Mouse (Mus musculus): ENCODE data around the gene Gm42742. TPM values are rescaled to one million over a fixed set of nuclear protein-coding genes. Genes with fewer than 3 reads are reported as not detected.

Gene Gm42742
- 23.7 and 46.1 TPM in 2 replicates for polyA plus RNA-seq (2015; fragmentation: Nextera tagmentation; extraction: Ambion mirVana)

- Histone ChIP-seq H3K9me3 (no peaks in the 10 kb centered on the region), H3K4me1 (peaks cover 74% of the 10 kb centered on the region), H3K27ac (peak within 1 kb of the TSS; percentile 83), H3K4me3 (peak within 1 kb of the TSS; percentile 47), H3K27me3 (no peaks in the 10 kb centered on the region), H3K9ac (peak within 1 kb of the TSS; percentile 56), H3K36me3 (peaks cover 26% of the 10 kb centered on the region), H3K4me2 (peak within 1 kb of the TSS; percentile 88)
- peak; percentile 39; the same call in 1 of the 2 replicates for ATAC-seq (ENCODE audit: borderline replicate concordance, extremely low read depth, low FRiP score, low TSS enrichment)
- WGBS: 2% methylated on average over 37 of the region's 37 CpGs
These were observed at the start of gene Gm42742, which contains the start of gene Prrt2 for GRCm38 (mm10) chr7:127020901-127021562. TSS of gene Gm42742 (minus strand) at chr7:127021097. TSS of gene Prrt2 (minus strand) at chr7:127021211.

- Histone ChIP-seq H3K27me3 (no peaks in the 10 kb centered on the region), H3K27ac (no peak overlapping the region), H3K36me3 (no peaks in the 10 kb centered on the region), H3K4me1 (peaks cover 6% of the 10 kb centered on the region; the same call in 1 of the 2 replicates), H3K9me3 (no peaks in the 10 kb centered on the region), H3K4me2 (no peak overlapping the region), H3K9ac (no peak overlapping the region), H3K4me3 (no peak overlapping the region)
- 68% methylated on average over 4 of the region's 4 CpGs for WGBS
- ATAC-seq (ENCODE audit: borderline replicate concordance, extremely low read depth, low FRiP score, low TSS enrichment): no peak
These were observed 45.4 kb upstream of the Gm42742 start for GRCm38 (mm10) chr7:127066317-127066716.

GRCm38 (mm10) chr7:127065538-127065937 lies 44.6 kb upstream of the Gm42742 start:
- Histone ChIP-seq H3K9ac (no peak overlapping the region), H3K4me1 (peaks cover 6% of the 10 kb centered on the region; the same call in 1 of the 2 replicates), H3K4me3 (no peak overlapping the region), H3K36me3 (no peaks in the 10 kb centered on the region), H3K27me3 (no peaks in the 10 kb centered on the region), H3K4me2 (no peak overlapping the region), H3K9me3 (no peaks in the 10 kb centered on the region), H3K27ac (no peak overlapping the region)
- WGBS: 82% methylated on average over 6 of the region's 6 CpGs
- ATAC-seq (ENCODE audit: borderline replicate concordance, extremely low read depth, low FRiP score, low TSS enrichment): no peak

- no peaks in the 10 kb centered on the region for H3K9me3 ChIP-seq
- H3K4me2 ChIP-seq: no peak overlapping the region
- H3K36me3 ChIP-seq: no peaks in the 10 kb centered on the region
- no peak overlapping the region for H3K9ac ChIP-seq
- H3K4me3 ChIP-seq: no peak overlapping the region
- H3K27ac ChIP-seq: no peak overlapping the region
- no peak for ATAC-seq (ENCODE audit: borderline replicate concordance, extremely low read depth, low FRiP score, low TSS enrichment)
- 53% methylated on average over 5 of the region's 5 CpGs for WGBS
- no peaks in the 10 kb centered on the region for H3K4me1 ChIP-seq
- H3K27me3 ChIP-seq: no peaks in the 10 kb centered on the region
These were observed 34.2 kb upstream of the Gm42742 start for GRCm38 (mm10) chr7:127055026-127055585.

GRCm38 (mm10) chr7:127041851-127042672 lies 21.2 kb upstream of the Gm42742 start, which contains the start of gene Kif22:
TSS of gene Kif22 (minus strand) at chr7:127042471.
- under 1% methylated on average over 53 of the region's 53 CpGs for WGBS
- H3K4me3 ChIP-seq: peak within 1 kb of the TSS; percentile 68
- peak within 1 kb of the TSS; percentile 72 for H3K4me2 ChIP-seq
- H3K9ac ChIP-seq: peak within 1 kb of the TSS; percentile 78
- peaks cover 13% of the 10 kb centered on the region for H3K4me1 ChIP-seq
- H3K36me3 ChIP-seq: peaks cover 18% of the 10 kb centered on the region; the same call in 1 of the 2 replicates
- no peaks in the 10 kb centered on the region for H3K9me3 ChIP-seq
- peak within 1 kb of the TSS; percentile 75 for H3K27ac ChIP-seq
- ATAC-seq (ENCODE audit: borderline replicate concordance, extremely low read depth, low FRiP score, low TSS enrichment): peak; percentile 88; the same call in 1 of the 2 replicates
- no peaks in the 10 kb centered on the region for H3K27me3 ChIP-seq

- WGBS: 80% methylated on average over 1 of the region's 1 CpGs
- Histone ChIP-seq H3K9me3 (no peaks in the 10 kb centered on the region), H3K4me2 (no peak overlapping the region), H3K36me3 (peaks cover 78% of the 10 kb centered on the region), H3K4me3 (no peak overlapping the region), H3K4me1 (peaks cover 8% of the 10 kb centered on the region), H3K27me3 (no peaks in the 10 kb centered on the region), H3K27ac (no peak overlapping the region), H3K9ac (no peak overlapping the region)
- no peak for ATAC-seq (ENCODE audit: borderline replicate concordance, extremely low read depth, low FRiP score, low TSS enrichment)
These were observed 10.3 kb upstream of the Gm42742 start for GRCm38 (mm10) chr7:127031244-127031643.

- ATAC-seq (ENCODE audit: borderline replicate concordance, extremely low read depth, low FRiP score, low TSS enrichment): no peak
- 94% methylated on average over 1 of the region's 1 CpGs for WGBS
- H3K36me3 ChIP-seq: peaks cover 69% of the 10 kb centered on the region
These were observed 9.3 kb upstream of the Gm42742 start for GRCm38 (mm10) chr7:127030172-127030571.

GRCm38 (mm10) chr7:127027885-127028284 lies 7.0 kb upstream of the Gm42742 start:
- WGBS: 48% methylated on average over 8 of the region's 8 CpGs
- ATAC-seq (ENCODE audit: borderline replicate concordance, extremely low read depth, low FRiP score, low TSS enrichment): no peak
- Histone ChIP-seq H3K27ac (peak overlapping the region; percentile 99), H3K36me3 (peaks cover 62% of the 10 kb centered on the region), H3K4me2 (peak overlapping the region; percentile 68), H3K27me3 (no peaks in the 10 kb centered on the region), H3K9me3 (no peaks in the 10 kb centered on the region), H3K9ac (peak overlapping the region; percentile 51), H3K4me3 (peak overlapping the region; percentile 86), H3K4me1 (peaks cover 30% of the 10 kb centered on the region)

More at GRCm38 (mm10) chr7:127030172-127030571, 9.3 kb upstream of the Gm42742 start:
- Histone ChIP-seq H3K4me3 (no peak overlapping the region), H3K9me3 (no peaks in the 10 kb centered on the region), H3K9ac (no peak overlapping the region), H3K27me3 (no peaks in the 10 kb centered on the region), H3K4me1 (peaks cover 8% of the 10 kb centered on the region), H3K4me2 (no peak overlapping the region), H3K27ac (no peak overlapping the region)

- peak; percentile 93 for ATAC-seq (ENCODE audit: borderline replicate concordance, extremely low read depth, low FRiP score, low TSS enrichment)
- peak within 1 kb of the TSS; percentile 98 for H3K9ac ChIP-seq
- H3K4me3 ChIP-seq: peak within 1 kb of the TSS; percentile 86
- H3K27ac ChIP-seq: peak within 1 kb of the TSS; percentile 99
- no peaks in the 10 kb centered on the region for H3K9me3 ChIP-seq
- H3K27me3 ChIP-seq: no peaks in the 10 kb centered on the region
- peak within 1 kb of the TSS; percentile 80 for H3K4me2 ChIP-seq
- H3K36me3 ChIP-seq: peaks cover 62% of the 10 kb centered on the region
- H3K4me1 ChIP-seq: peaks cover 37% of the 10 kb centered on the region
- under 1% methylated on average over 62 of the region's 63 CpGs for WGBS
These were observed 6.3 kb upstream of the Gm42742 start, which contains the start of gene Maz for GRCm38 (mm10) chr7:127026984-127027726. TSS of gene Maz (minus strand) at chr7:127027037.

GRCm38 (mm10) chr7:127026616-127026983 lies 5.7 kb upstream of the Gm42742 start:
- peaks cover 59% of the 10 kb centered on the region for H3K36me3 ChIP-seq
- no peaks in the 10 kb centered on the region for H3K9me3 ChIP-seq
- peak; percentile 15; the same call in 1 of the 2 replicates for ATAC-seq (ENCODE audit: borderline replicate concordance, extremely low read depth, low FRiP score, low TSS enrichment)
- H3K9ac ChIP-seq: peak overlapping the region; percentile 98
- peak overlapping the region; percentile 99 for H3K27ac ChIP-seq
- peaks cover 42% of the 10 kb centered on the region for H3K4me1 ChIP-seq
- H3K4me2 ChIP-seq: peak overlapping the region; percentile 80
- WGBS: no CpG with 5 or more reads among the region's 48 CpGs
- no peaks in the 10 kb centered on the region for H3K27me3 ChIP-seq
- H3K4me3 ChIP-seq: peak overlapping the region; percentile 86

- WGBS: under 1% methylated on average over 24 of the region's 48 CpGs
These were observed 5.3 kb upstream of the Gm42742 start for GRCm38 (mm10) chr7:127026161-127026600.

More at GRCm38 (mm10) chr7:127026161-127026600, 5.3 kb upstream of the Gm42742 start:
- peak overlapping the region; percentile 80 for H3K4me2 ChIP-seq
- H3K27me3 ChIP-seq: no peaks in the 10 kb centered on the region
- H3K9me3 ChIP-seq: no peaks in the 10 kb centered on the region
- H3K4me3 ChIP-seq: peak overlapping the region; percentile 86
- peaks cover 46% of the 10 kb centered on the region for H3K4me1 ChIP-seq
- peak; percentile 16 for ATAC-seq (ENCODE audit: borderline replicate concordance, extremely low read depth, low FRiP score, low TSS enrichment)
- H3K27ac ChIP-seq: peak overlapping the region; percentile 99
- H3K9ac ChIP-seq: peak overlapping the region; percentile 98
- H3K36me3 ChIP-seq: peaks cover 55% of the 10 kb centered on the region
